Mouse (Mus musculus) ovary, adult 2 months (tissue): Measurements from ENCODE around the gene Adam22. TPM values are rescaled to one million over a fixed set of nuclear protein-coding genes. Genes with fewer than 3 reads are reported as not detected.

Experiments used
- polyA plus RNA-seq: library from polyadenylated mRNA; depleted of rRNA; stranded (reverse); fragments of >200 nt; gene quantifications from 2 replicates; pipeline ENCODE4 v1.2.3, GENCODE M21; 2012; rRNA removed

The Adam22 gene
- 2.7 and 3.7 TPM in 2 replicates for polyA plus RNA-seq

DNA sequence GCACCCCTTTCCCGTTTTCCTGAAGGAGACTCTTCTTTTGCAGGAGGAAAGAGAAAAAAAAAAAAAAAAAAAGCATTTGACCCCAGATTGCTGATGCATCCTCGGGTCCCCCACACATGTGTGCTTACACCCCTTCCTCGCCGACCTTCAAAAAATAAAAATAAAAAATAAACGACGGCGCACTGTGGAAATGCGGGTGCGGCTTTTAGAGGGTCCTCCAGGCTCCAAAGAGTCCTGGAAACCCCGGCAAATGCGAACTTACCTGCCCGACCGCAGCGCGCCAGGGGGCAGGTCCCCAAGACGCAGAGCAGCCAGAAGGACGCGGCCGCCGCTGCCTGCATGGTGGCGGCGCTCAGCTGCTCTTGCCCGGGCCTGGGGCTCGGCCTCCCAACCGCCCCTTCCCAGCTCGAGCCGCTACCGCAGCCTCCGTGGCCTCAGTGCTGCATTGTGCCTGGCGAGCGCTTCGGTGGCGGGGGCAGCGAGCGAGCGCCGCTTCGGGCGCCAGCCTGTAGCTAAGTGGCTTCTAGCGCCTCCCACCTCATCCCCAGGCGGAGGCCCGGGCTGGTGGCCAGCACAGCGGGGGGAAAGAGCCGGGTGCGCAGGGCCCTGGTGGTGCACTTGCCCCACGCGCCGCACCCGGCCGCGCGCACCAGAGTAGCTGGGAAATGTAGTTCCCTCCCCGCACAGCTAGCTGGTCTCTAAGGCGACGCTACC, at the start of gene Adam22:
Gene Adam22 (minus strand): TSS at position 547 of the 714 bp plus-strand sequence.

GRCm38 (mm10) chr5:8045855-8046254, 322.1 kb downstream of the Adam22 start, which contains the start of gene Sri:
Sri (plus strand) TSS chr5:8046078.

Other genes starting within 250 kb of the Adam22 start
- gene Dbf4, start 54.6 kb upstream of the Adam22 start, polyA plus RNA-seq: 5.5 and 7.6 TPM in 2 replicates
- gene Slc25a40, start 54.7 kb upstream of the Adam22 start, polyA plus RNA-seq: 1.3 and 1.4 TPM in 2 replicates